Mouse (Mus musculus) megakaryocyte, embryonic 14.5 days (primary cell): ENCODE measurements around the gene Hrc. TPM values are rescaled to one million over a fixed set of nuclear protein-coding genes. Genes with fewer than 3 reads are reported as not detected.
"Not testable (repeated sequence)": the region's sequence is repeated elsewhere in the genome, so short reads cannot be mapped to it uniquely, and the experiment has no call there.

Experiments
- H3K27me3 ChIP-seq: replicated peaks from 2 replicates; pipeline ENCODE3; 2012; ENCODE audit warnings: inconsistent platforms
- H3K36me3 ChIP-seq: replicated peaks from 2 replicates; pipeline ENCODE3; 2012; ENCODE audit warnings: low read length, inconsistent platforms, mixed read lengths
- H3K4me1 ChIP-seq: 2 replicates; pipeline ENCODE4 v1.6.1; 2012; ENCODE audit warnings: inconsistent platforms
- H3K4me3 ChIP-seq: replicated peaks from 2 replicates; pipeline ENCODE3; 2012; ENCODE audit warnings: moderate library complexity, mild to moderate bottlenecking, inconsistent platforms
- H3K9me3 ChIP-seq: 2 replicates; pipeline ENCODE4 v1.6.1; 2012; ENCODE audit warnings: inconsistent platforms
- FLI1 ChIP-seq: IDR thresholded peaks from 2 replicates; pipeline ENCODE4 v1.6.1; 2012; ENCODE audit warnings: low read length, inconsistent platforms, mixed read lengths
- GATA1 ChIP-seq: IDR thresholded peaks from 3 replicates; pipeline ENCODE4 v1.6.1; 2012; ENCODE audit warnings: mixed read lengths, low read length, inconsistent platforms, borderline replicate concordance
- polyA plus RNA-seq: library from polyadenylated mRNA; stranded (reverse); fragments of >175 nt; gene quantifications from 2 replicates; pipeline ENCODE4 v1.2.3, GENCODE M21; 2012; ENCODE audit warnings: low replicate concordance; ENCODE audit not compliant: insufficient read depth

The Hrc gene
- polyA plus RNA-seq, 1 experiment: not detected

- H3K4me1 ChIP-seq: peaks cover 80% of the 10 kb centered on the region
- H3K4me3 ChIP-seq: peak overlapping the region; percentile 91
- no peaks in the 10 kb centered on the region for H3K9me3 ChIP-seq
- no peak for TF ChIP-seq GATA1
- no peak for TF ChIP-seq FLI1
- no peaks in the 10 kb centered on the region for H3K36me3 ChIP-seq
- H3K27me3 ChIP-seq: peaks cover 72% of the 10 kb centered on the region
Measured at GRCm38 (mm10) chr7:45340669-45341068, 5.6 kb downstream of the Hrc start.

- Histone ChIP-seq H3K4me3 (peak overlapping the region; percentile 91), H3K4me1 (peaks cover 75% of the 10 kb centered on the region), H3K36me3 (no peaks in the 10 kb centered on the region), H3K9me3 (no peaks in the 10 kb centered on the region), H3K27me3 (peaks cover 70% of the 10 kb centered on the region)
- TF ChIP-seq FLI1: 0 out of 2 replicates have a peak, but pooled peaks have one; percentile 14
- TF ChIP-seq GATA1: no peak
Measured at GRCm38 (mm10) chr7:45341303-45341702, 6.2 kb downstream of the Hrc start.

- Histone ChIP-seq H3K27me3 (peaks cover 69% of the 10 kb centered on the region), H3K4me1 (peaks cover 75% of the 10 kb centered on the region), H3K36me3 (no peaks in the 10 kb centered on the region), H3K9me3 (no peaks in the 10 kb centered on the region), H3K4me3 (no peak overlapping the region)
- TF ChIP-seq FLI1: no peak
- no peak for TF ChIP-seq GATA1
Measured at GRCm38 (mm10) chr7:45342081-45342480, 7.0 kb downstream of the Hrc start.

- Histone ChIP-seq H3K4me3 (peak overlapping the region; percentile 73), H3K4me1 (peaks cover 67% of the 10 kb centered on the region), H3K27me3 (peaks cover 66% of the 10 kb centered on the region), H3K36me3 (no peaks in the 10 kb centered on the region), H3K9me3 (no peaks in the 10 kb centered on the region)
- no peak for TF ChIP-seq GATA1
- TF ChIP-seq FLI1: no peak
Measured at GRCm38 (mm10) chr7:45343543-45343942, 8.5 kb downstream of the Hrc start.

GRCm38 (mm10) chr7:45346905-45347304, 11.8 kb downstream of the Hrc start:
- peaks cover 69% of the 10 kb centered on the region for H3K27me3 ChIP-seq
- H3K9me3 ChIP-seq: no peaks in the 10 kb centered on the region
- H3K4me3 ChIP-seq: no peak overlapping the region
- no peaks in the 10 kb centered on the region for H3K36me3 ChIP-seq
- TF ChIP-seq GATA1 (no peak), FLI1 (no peak)
- peaks cover 37% of the 10 kb centered on the region for H3K4me1 ChIP-seq

- Histone ChIP-seq H3K27me3 (peaks cover 82% of the 10 kb centered on the region), H3K4me1 (peaks cover 20% of the 10 kb centered on the region), H3K36me3 (no peaks in the 10 kb centered on the region), H3K9me3 (no peaks in the 10 kb centered on the region), H3K4me3 (no peak overlapping the region)
- TF ChIP-seq GATA1 (no peak), FLI1 (no peak)
Measured at GRCm38 (mm10) chr7:45353041-45353440, 18.0 kb downstream of the Hrc start.

GRCm38 (mm10) chr7:45355318-45356020, 20.4 kb downstream of the Hrc start:
- Histone ChIP-seq H3K36me3 (no peaks in the 10 kb centered on the region), H3K9me3 (no peaks in the 10 kb centered on the region), H3K4me3 (no peak overlapping the region), H3K27me3 (peaks cover 78% of the 10 kb centered on the region), H3K4me1 (peaks cover 26% of the 10 kb centered on the region)
- TF ChIP-seq GATA1 (no peak), FLI1 (no peak)

- Histone ChIP-seq H3K4me1 (peaks cover 30% of the 10 kb centered on the region), H3K27me3 (peaks cover 78% of the 10 kb centered on the region), H3K9me3 (no peaks in the 10 kb centered on the region), H3K4me3 (no peak overlapping the region), H3K36me3 (no peaks in the 10 kb centered on the region)
- TF ChIP-seq FLI1 (no peak), GATA1 (no peak)
Measured at GRCm38 (mm10) chr7:45356087-45356486, 21.0 kb downstream of the Hrc start.

- not testable (repeated sequence) for H3K9me3 ChIP-seq, H3K4me3 ChIP-seq, H3K36me3 ChIP-seq
- peaks cover 44% of the 10 kb centered on the region for H3K4me1 ChIP-seq
- H3K27me3 ChIP-seq: peaks cover 86% of the 10 kb centered on the region
Measured at GRCm38 (mm10) chr7:45359081-45359480, 24.0 kb downstream of the Hrc start.

- H3K4me3 ChIP-seq: peak overlapping the region; percentile 90
- no peaks in the 10 kb centered on the region for H3K9me3 ChIP-seq
- no peak for TF ChIP-seq GATA1
- no peak for TF ChIP-seq FLI1
- H3K4me1 ChIP-seq: peaks cover 40% of the 10 kb centered on the region
- H3K27me3 ChIP-seq: peaks cover 88% of the 10 kb centered on the region
- no peaks in the 10 kb centered on the region for H3K36me3 ChIP-seq
Measured at GRCm38 (mm10) chr7:45360404-45361125, 25.5 kb downstream of the Hrc start.
